Mouse (Mus musculus) mouse embryonic stem cell (cell line): ENCODE measurements at regions not wholly inside any gene's neighbourhood (a gene's known extent, or its start where the extent isn't known, plus 50 kb on each side); places are given as distances from the start of the nearest gene placed in this dataset.

ENCODE experiments used
- in situ Hi-C, 2 experiments: fragments of 300-500 bp; cut with MboI; formaldehyde crosslinking; loops; 1 replicate in 1 of 2; 3 replicates in 1 of 2; pipeline ENCODE4 v1.14.3; 2019 to 2020; ENCODE audit warnings: low sequenced_read_pairs in 2 of 2, low pct_unique_long_range_greater_than_20kb in 1 of 2, mixed read lengths in 1 of 2; ENCODE audit not compliant: unreplicated experiment in 1 of 2

GRCm38 (mm10) chr14:24822876-24823567, 336.1 kb downstream of the Rps24 start:
- in situ Hi-C loops, result no loop called here

- in situ Hi-C loops, result no loop called here
These were observed 337.4 kb downstream of the Rps24 start for GRCm38 (mm10) chr14:24824351-24824750.

- in situ Hi-C loops, result no loop called here
These were observed 338.9 kb downstream of the Rps24 start for GRCm38 (mm10) chr14:24825722-24826386.

GRCm38 (mm10) chr14:24826471-24827337, 339.8 kb downstream of the Rps24 start:
- in situ Hi-C loops, result no loop called here

GRCm38 (mm10) chr14:24827381-24828031, 340.6 kb downstream of the Rps24 start:
- in situ Hi-C loops, result no loop called here

- in situ Hi-C loops, result no loop called here
These were observed 342.1 kb downstream of the Rps24 start for GRCm38 (mm10) chr14:24829001-24829400.

GRCm38 (mm10) chr14:24833211-24833610, 346.3 kb downstream of the Rps24 start:
- in situ Hi-C loops, result no loop called here

GRCm38 (mm10) chr14:24838219-24838618, 351.3 kb downstream of the Rps24 start:
- in situ Hi-C loops, result no loop called here

- in situ Hi-C loops, result no loop called here
These were observed 352.1 kb downstream of the Rps24 start for GRCm38 (mm10) chr14:24839056-24839455.

GRCm38 (mm10) chr14:24841715-24842496, 355.0 kb downstream of the Rps24 start:
- in situ Hi-C loops, result no loop called here

GRCm38 (mm10) chr14:24843626-24844025, 356.7 kb downstream of the Rps24 start:
- in situ Hi-C loops, result no loop called here

- in situ Hi-C loops, result no loop called here
These were observed 363.6 kb downstream of the Rps24 start for GRCm38 (mm10) chr14:24850491-24850890.

- in situ Hi-C loops, result no loop called here
These were observed 367.5 kb downstream of the Rps24 start for GRCm38 (mm10) chr14:24854459-24854858.

GRCm38 (mm10) chr14:24862171-24862570, 375.2 kb downstream of the Rps24 start:
- in situ Hi-C loops, result no loop called here

- in situ Hi-C loops, result no loop called here
These were observed 375.7 kb downstream of the Rps24 start for GRCm38 (mm10) chr14:24862661-24863060.

GRCm38 (mm10) chr14:24863116-24863515, 376.2 kb downstream of the Rps24 start:
- in situ Hi-C loops, result no loop called here

GRCm38 (mm10) chr14:24865579-24866230, 378.8 kb downstream of the Rps24 start:
- in situ Hi-C loops, result no loop called here

- in situ Hi-C loops, result no loop called here
These were observed 380.9 kb downstream of the Rps24 start for GRCm38 (mm10) chr14:24867816-24868215.
